Mouse (Mus musculus) erythroblast, embryonic 14.5 days (primary cell): Measurements from ENCODE around the gene Phgr1. TPM values are rescaled to one million over a fixed set of nuclear protein-coding genes. Genes with fewer than 3 reads are reported as not detected.

ENCODE experiments used
- H3K27me3 ChIP-seq: 2 replicates; pipeline ENCODE4 v1.6.1; 2012; ENCODE audit warnings: inconsistent platforms; ENCODE audit not compliant: control insufficient read depth
- H3K36me3 ChIP-seq: 2 replicates; pipeline ENCODE4 v1.6.1; 2012; ENCODE audit warnings: mild to moderate bottlenecking, inconsistent platforms; ENCODE audit not compliant: control insufficient read depth
- H3K4me1 ChIP-seq: 2 replicates; pipeline ENCODE4 v1.6.1; 2012; ENCODE audit warnings: inconsistent platforms; ENCODE audit not compliant: control insufficient read depth
- H3K4me3 ChIP-seq: replicated peaks from 2 replicates; pipeline ENCODE3; 2012; ENCODE audit warnings: moderate library complexity, mild to moderate bottlenecking, inconsistent platforms
- H3K9me3 ChIP-seq: 2 replicates; pipeline ENCODE4 v1.6.1; 2012; ENCODE audit warnings: low read length, inconsistent platforms, mixed read lengths; ENCODE audit not compliant: control insufficient read depth
- GATA1 ChIP-seq: IDR thresholded peaks from 2 replicates; pipeline ENCODE4 v1.6.1; 2012; ENCODE audit warnings: low read length, inconsistent platforms, mixed read lengths
- TAL1 ChIP-seq: IDR thresholded peaks from 3 replicates; pipeline ENCODE4 v1.6.1; 2012; ENCODE audit warnings: low read length, inconsistent platforms, mixed read lengths
- polyA plus RNA-seq: library from polyadenylated mRNA; stranded (reverse); fragments of >175 nt; gene quantifications from 2 replicates; pipeline ENCODE4 v1.2.3, GENCODE M21; 2012

The Phgr1 gene
- polyA plus RNA-seq, 1 experiment: not detected

- TF ChIP-seq GATA1 (no peak), TAL1 (no peak)
- no peaks in the 10 kb centered on the region for H3K36me3 ChIP-seq
These were observed 10.5 kb downstream of the Phgr1 start for GRCm38 (mm10) chr2:118783093-118783492.

GRCm38 (mm10) chr2:118783663-118784062 lies 11.1 kb downstream of the Phgr1 start:
- Histone ChIP-seq H3K4me3 (no peak overlapping the region), H3K9me3 (no peaks in the 10 kb centered on the region), H3K27me3 (peaks cover 21% of the 10 kb centered on the region), H3K36me3 (no peaks in the 10 kb centered on the region), H3K4me1 (peaks cover 26% of the 10 kb centered on the region)
- no peak for TF ChIP-seq TAL1
- TF ChIP-seq GATA1: no peak

More at GRCm38 (mm10) chr2:118783093-118783492, 10.5 kb downstream of the Phgr1 start:
- Histone ChIP-seq H3K4me1 (peaks cover 30% of the 10 kb centered on the region), H3K9me3 (no peaks in the 10 kb centered on the region), H3K27me3 (peaks cover 21% of the 10 kb centered on the region), H3K4me3 (no peak overlapping the region)

- TF ChIP-seq GATA1 (no peak), TAL1 (no peak)
- H3K9me3 ChIP-seq: no peaks in the 10 kb centered on the region
These were observed 14.0 kb downstream of the Phgr1 start for GRCm38 (mm10) chr2:118786525-118786924.

GRCm38 (mm10) chr2:118789501-118789900 lies 16.9 kb downstream of the Phgr1 start:
- no peaks in the 10 kb centered on the region for H3K36me3 ChIP-seq
- TF ChIP-seq GATA1 (no peak), TAL1 (no peak)
- H3K4me1 ChIP-seq: peaks cover 47% of the 10 kb centered on the region
- no peak overlapping the region for H3K4me3 ChIP-seq
- peaks cover 3% of the 10 kb centered on the region for H3K27me3 ChIP-seq
- H3K9me3 ChIP-seq: no peaks in the 10 kb centered on the region

More at GRCm38 (mm10) chr2:118786525-118786924, 14.0 kb downstream of the Phgr1 start:
- Histone ChIP-seq H3K4me1 (peaks cover 28% of the 10 kb centered on the region), H3K4me3 (no peak overlapping the region), H3K27me3 (peaks cover under 1% of the 10 kb centered on the region), H3K36me3 (no peaks in the 10 kb centered on the region)

GRCm38 (mm10) chr2:118790221-118790550 lies 17.6 kb downstream of the Phgr1 start:
- Histone ChIP-seq H3K9me3 (no peaks in the 10 kb centered on the region), H3K36me3 (no peaks in the 10 kb centered on the region), H3K4me1 (peaks cover 47% of the 10 kb centered on the region), H3K27me3 (peaks cover 3% of the 10 kb centered on the region), H3K4me3 (peak overlapping the region; percentile 37)
- TF ChIP-seq GATA1 (no peak), TAL1 (no peak)

- TF ChIP-seq GATA1: no peak
- Histone ChIP-seq H3K27me3 (peaks cover 3% of the 10 kb centered on the region), H3K4me1 (peaks cover 47% of the 10 kb centered on the region), H3K9me3 (no peaks in the 10 kb centered on the region), H3K4me3 (peak overlapping the region; percentile 37), H3K36me3 (no peaks in the 10 kb centered on the region)
These were observed 18.3 kb downstream of the Phgr1 start for GRCm38 (mm10) chr2:118790551-118791525.

- peaks cover 3% of the 10 kb centered on the region for H3K27me3 ChIP-seq
- H3K4me3 ChIP-seq: peak overlapping the region; percentile 15
- peaks cover 42% of the 10 kb centered on the region for H3K4me1 ChIP-seq
- no peaks in the 10 kb centered on the region for H3K36me3 ChIP-seq
- no peaks in the 10 kb centered on the region for H3K9me3 ChIP-seq
- TF ChIP-seq GATA1 (no peak), TAL1 (no peak)
These were observed 19.2 kb downstream of the Phgr1 start for GRCm38 (mm10) chr2:118791591-118792258.

GRCm38 (mm10) chr2:118792259-118792613 lies 19.7 kb downstream of the Phgr1 start:
- Histone ChIP-seq H3K4me3 (no peak overlapping the region), H3K9me3 (no peaks in the 10 kb centered on the region), H3K27me3 (peaks cover 3% of the 10 kb centered on the region), H3K4me1 (peaks cover 38% of the 10 kb centered on the region), H3K36me3 (no peaks in the 10 kb centered on the region)
- no peak for TF ChIP-seq TAL1
- no peak for TF ChIP-seq GATA1

- TF ChIP-seq GATA1 (no peak), TAL1 (no peak)
- Histone ChIP-seq H3K36me3 (no peaks in the 10 kb centered on the region), H3K4me3 (no peak overlapping the region)
These were observed 21.1 kb downstream of the Phgr1 start for GRCm38 (mm10) chr2:118793636-118794035.

More at GRCm38 (mm10) chr2:118793636-118794035, 21.1 kb downstream of the Phgr1 start:
- Histone ChIP-seq H3K27me3 (peaks cover 3% of the 10 kb centered on the region), H3K9me3 (no peaks in the 10 kb centered on the region; the same call in 1 of the 2 replicates), H3K4me1 (peaks cover 38% of the 10 kb centered on the region)
